Mouse (Mus musculus): Measurements from ENCODE around the gene Cacna1e.

- TF ChIP-seq CTCF (IDR thresholded peaks at IDR 0.05; ENCODE audit: low read depth) (no peak), EP300 (IDR thresholded peaks at IDR 0.05; ENCODE audit: low read depth) (no peak)
Measured at GRCm38 (mm10) chr1:154783521-154783920, 100.8 kb downstream of the Cacna1e start.
